Mouse (Mus musculus): ENCODE data around the gene Mbl1. TPM values are rescaled to one million over a fixed set of nuclear protein-coding genes. Genes with fewer than 3 reads are reported as not detected.

Mbl1 gene
- 0.15 TPM in 1 of 2 replicates, not detected in the other for polyA plus RNA-seq (2012; rRNA removed)

GRCm38 (mm10) chr14:41151220-41151898 lies at the start of gene Mbl1:
Gene Mbl1, plus strand, starts transcription at chr14:41151458.
- Histone ChIP-seq H3K4me3 (ENCODE audit: control insufficient read depth, insufficient read depth, low read length) (no peak within 1 kb of the TSS), H3K36me3 (ENCODE audit: control insufficient read depth, insufficient read depth, low read length) (no peaks in the 10 kb centered on the region), H3K27ac (ENCODE audit: control insufficient read depth, insufficient read depth, low read length) (no peak within 1 kb of the TSS), H3K27me3 (ENCODE audit: control insufficient read depth, insufficient read depth, low read length) (no peaks in the 10 kb centered on the region), H3K4me1 (replicated peaks; ENCODE audit: control insufficient read depth, insufficient read depth, low read length) (no peaks in the 10 kb centered on the region)
- DNase-seq: no peak
- 95% methylated on average over 7 of the region's 7 CpGs for WGBS
- no peak for TF ChIP-seq CTCF (IDR thresholded peaks at IDR 0.05; ENCODE audit: borderline replicate concordance, control insufficient read depth, extremely low read depth, insufficient read depth, low read length, poor library complexity)
- TF ChIP-seq POLR2A (IDR thresholded peaks at IDR 0.05; ENCODE audit: control insufficient read depth, extremely low read depth, insufficient read depth, low read length, poor library complexity): no peak

DNA sequence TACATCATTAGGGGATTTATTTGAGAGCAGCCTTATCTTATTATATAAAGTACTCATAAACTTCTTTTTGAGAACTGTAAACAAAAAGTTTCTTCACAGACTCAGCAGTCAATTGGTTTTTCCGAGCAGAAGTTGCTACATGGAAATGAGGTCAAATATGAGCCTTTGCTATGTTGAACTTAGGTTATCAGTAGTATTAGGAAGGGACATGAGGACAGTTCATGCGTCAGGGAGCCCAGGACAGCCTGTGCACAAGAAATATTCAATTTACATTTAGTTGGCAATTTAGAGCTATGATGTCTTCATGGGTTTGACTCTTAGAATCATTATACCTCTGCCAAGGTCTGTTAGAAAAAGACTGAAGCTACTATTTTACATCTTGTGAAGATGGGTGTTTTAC lies 49.0 kb upstream of the Mbl1 start:
- H3K27me3 ChIP-seq (ENCODE audit: control insufficient read depth, insufficient read depth, low read length): no peaks in the 10 kb centered on the region
- WGBS: 87% methylated on average over 2 of the region's 2 CpGs
- no peak overlapping the region for H3K27ac ChIP-seq (ENCODE audit: control insufficient read depth, insufficient read depth, low read length)
- no peaks in the 10 kb centered on the region for H3K4me1 ChIP-seq (replicated peaks; ENCODE audit: control insufficient read depth, insufficient read depth, low read length)
- DNase-seq: no peak
- TF ChIP-seq CTCF (IDR thresholded peaks at IDR 0.05; ENCODE audit: borderline replicate concordance, control insufficient read depth, extremely low read depth, insufficient read depth, low read length, poor library complexity): no peak
- no peak for TF ChIP-seq POLR2A (IDR thresholded peaks at IDR 0.05; ENCODE audit: control insufficient read depth, extremely low read depth, insufficient read depth, low read length, poor library complexity)
- no peaks in the 10 kb centered on the region for H3K36me3 ChIP-seq (ENCODE audit: control insufficient read depth, insufficient read depth, low read length)
- no peak overlapping the region for H3K4me3 ChIP-seq (ENCODE audit: control insufficient read depth, insufficient read depth, low read length)

- no peak within 1 kb of the TSS for H3K27ac ChIP-seq (ENCODE audit: control insufficient read depth, insufficient read depth, low read length)
- no peak within 1 kb of the TSS for H3K4me3 ChIP-seq (ENCODE audit: control insufficient read depth, insufficient read depth, low read length)
- no peaks in the 10 kb centered on the region for H3K4me1 ChIP-seq (replicated peaks; ENCODE audit: control insufficient read depth, insufficient read depth, low read length)
- no peaks in the 10 kb centered on the region for H3K36me3 ChIP-seq (ENCODE audit: control insufficient read depth, insufficient read depth, low read length)
- DNase-seq: no peak
- TF ChIP-seq CTCF (IDR thresholded peaks at IDR 0.05; ENCODE audit: borderline replicate concordance, control insufficient read depth, extremely low read depth, insufficient read depth, low read length, poor library complexity) (no peak), POLR2A (IDR thresholded peaks at IDR 0.05; ENCODE audit: control insufficient read depth, extremely low read depth, insufficient read depth, low read length, poor library complexity) (no peak)
- H3K27me3 ChIP-seq (ENCODE audit: control insufficient read depth, insufficient read depth, low read length): no peaks in the 10 kb centered on the region
- 70% methylated on average over 10 of the region's 10 CpGs for WGBS
Measured at GRCm38 (mm10) chr14:41104853-41105444, 46.3 kb upstream of the Mbl1 start, which contains the start of gene Mat1a. Gene Mat1a, plus strand, starts transcription at chr14:41105035.

DNA sequence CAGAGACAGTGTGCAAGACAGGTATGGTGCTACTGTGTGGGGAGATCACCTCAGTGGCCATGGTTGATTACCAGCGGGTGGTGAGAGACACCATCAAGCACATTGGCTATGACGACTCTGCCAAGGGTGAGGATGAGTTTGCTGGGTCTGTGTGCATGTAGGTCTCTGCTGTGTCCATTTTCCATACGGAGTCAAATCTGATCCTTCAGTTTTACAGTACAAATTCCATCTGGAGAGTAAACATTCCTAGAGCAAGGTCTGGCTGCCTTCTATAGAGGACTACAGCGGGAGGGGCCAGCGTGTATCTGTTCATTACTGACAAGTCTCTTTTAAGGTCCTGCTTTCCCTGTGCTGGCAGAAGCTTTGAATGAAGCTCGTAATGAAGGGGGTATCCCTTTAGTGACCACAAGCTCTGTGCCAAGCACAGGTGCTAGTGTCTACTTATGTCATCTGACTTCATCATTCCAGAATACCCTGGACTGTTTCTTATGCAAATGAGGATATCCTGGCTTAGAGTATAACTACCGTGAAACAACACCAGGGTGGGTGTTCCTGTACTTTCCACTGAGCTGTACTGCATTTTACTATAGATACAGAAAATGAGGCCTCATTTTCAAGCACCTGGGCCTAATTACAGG lies 40.1 kb upstream of the Mbl1 start:
- Histone ChIP-seq H3K27me3 (ENCODE audit: control insufficient read depth, insufficient read depth, low read length) (no peaks in the 10 kb centered on the region), H3K27ac (ENCODE audit: control insufficient read depth, insufficient read depth, low read length) (no peak overlapping the region), H3K4me3 (ENCODE audit: control insufficient read depth, insufficient read depth, low read length) (no peak overlapping the region), H3K36me3 (ENCODE audit: control insufficient read depth, insufficient read depth, low read length) (no peaks in the 10 kb centered on the region), H3K4me1 (replicated peaks; ENCODE audit: control insufficient read depth, insufficient read depth, low read length) (no peaks in the 10 kb centered on the region)
- no peak for TF ChIP-seq POLR2A (IDR thresholded peaks at IDR 0.05; ENCODE audit: control insufficient read depth, extremely low read depth, insufficient read depth, low read length, poor library complexity)
- TF ChIP-seq CTCF (IDR thresholded peaks at IDR 0.05; ENCODE audit: borderline replicate concordance, control insufficient read depth, extremely low read depth, insufficient read depth, low read length, poor library complexity): no peak
- no peak for DNase-seq
- 89% methylated on average over 7 of the region's 7 CpGs for whole genome bisulfite sequencing

DNA sequence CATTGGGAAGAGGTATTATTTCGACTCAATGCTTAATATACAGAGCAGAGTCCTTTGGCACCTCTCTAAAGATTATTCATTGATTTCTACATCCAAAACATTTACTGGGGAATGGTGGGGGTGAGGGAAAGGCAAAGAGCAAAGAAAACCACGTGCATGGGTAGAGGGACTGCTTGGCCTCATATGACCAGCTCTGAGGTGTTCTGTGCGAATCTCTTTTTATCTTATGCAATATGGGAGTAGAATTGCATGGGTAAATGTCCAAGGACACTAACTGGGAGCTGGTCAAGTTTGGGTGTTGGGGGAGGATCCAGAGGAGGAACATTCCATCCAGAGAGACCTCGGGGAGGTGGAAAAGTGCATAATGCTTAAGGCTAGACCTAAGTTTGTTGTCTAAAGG lies 38.3 kb upstream of the Mbl1 start:
- no peak for DNase-seq
- TF ChIP-seq POLR2A (IDR thresholded peaks at IDR 0.05; ENCODE audit: control insufficient read depth, extremely low read depth, insufficient read depth, low read length, poor library complexity) (no peak), CTCF (IDR thresholded peaks at IDR 0.05; ENCODE audit: borderline replicate concordance, control insufficient read depth, extremely low read depth, insufficient read depth, low read length, poor library complexity) (no peak)
- Histone ChIP-seq H3K4me1 (replicated peaks; ENCODE audit: control insufficient read depth, insufficient read depth, low read length) (no peaks in the 10 kb centered on the region), H3K4me3 (ENCODE audit: control insufficient read depth, insufficient read depth, low read length) (no peak overlapping the region), H3K36me3 (ENCODE audit: control insufficient read depth, insufficient read depth, low read length) (no peaks in the 10 kb centered on the region), H3K27ac (ENCODE audit: control insufficient read depth, insufficient read depth, low read length) (no peak overlapping the region), H3K27me3 (ENCODE audit: control insufficient read depth, insufficient read depth, low read length) (no peaks in the 10 kb centered on the region)
- WGBS: 83% methylated on average over 4 of the region's 4 CpGs

DNA sequence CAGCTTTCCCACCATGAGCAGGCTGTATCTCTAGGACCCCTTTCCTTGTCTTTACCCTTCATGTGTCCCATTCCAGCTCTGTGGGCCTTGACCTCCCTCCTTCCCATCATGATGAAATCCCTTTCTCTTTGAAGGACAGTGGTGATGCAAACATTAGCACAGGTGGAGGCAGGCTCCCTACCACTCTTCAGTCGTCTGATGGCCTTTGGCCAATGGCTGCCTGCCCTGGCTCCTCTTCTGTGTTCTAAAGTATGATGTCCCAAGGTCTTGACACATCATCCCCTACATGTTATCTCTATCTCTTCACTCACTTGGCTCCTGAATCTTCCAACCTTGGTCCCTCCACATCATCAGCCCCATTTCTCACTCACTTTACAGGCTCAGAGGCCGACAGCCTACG lies 35.0 kb upstream of the Mbl1 start:
- Histone ChIP-seq H3K27me3 (ENCODE audit: control insufficient read depth, insufficient read depth, low read length) (no peaks in the 10 kb centered on the region), H3K36me3 (ENCODE audit: control insufficient read depth, insufficient read depth, low read length) (no peaks in the 10 kb centered on the region), H3K27ac (ENCODE audit: control insufficient read depth, insufficient read depth, low read length) (no peak overlapping the region), H3K4me3 (ENCODE audit: control insufficient read depth, insufficient read depth, low read length) (no peak overlapping the region), H3K4me1 (replicated peaks; ENCODE audit: control insufficient read depth, insufficient read depth, low read length) (no peaks in the 10 kb centered on the region)
- TF ChIP-seq POLR2A (IDR thresholded peaks at IDR 0.05; ENCODE audit: control insufficient read depth, extremely low read depth, insufficient read depth, low read length, poor library complexity) (no peak), CTCF (IDR thresholded peaks at IDR 0.05; ENCODE audit: borderline replicate concordance, control insufficient read depth, extremely low read depth, insufficient read depth, low read length, poor library complexity) (no peak)
- DNase-seq: no peak
- 85% methylated on average over 3 of the region's 3 CpGs for WGBS

Data from thymus, adult 2 months (tissue).